Mouse (Mus musculus): ENCODE measurements around the gene Pde6d. TPM values are rescaled to one million over a fixed set of nuclear protein-coding genes. Genes with fewer than 3 reads are reported as not detected.
"Not testable (repeated sequence)": the region's sequence is repeated elsewhere in the genome, so short reads cannot be mapped to it uniquely, and the experiment has no call there.

Gene Pde6d
- polyA plus RNA-seq, 1 experiment from 2014 or later: 65.5 TPM

- WGBS: 75% methylated on average over 3 of the region's 3 CpGs
- H3K27ac ChIP-seq (ENCODE audit: low read depth, low read length): no peak overlapping the region
- ATAC-seq (ENCODE audit: low FRiP score, low TSS enrichment): no peak
Observed at GRCm38 (mm10) chr1:86555665-86556064, 26.8 kb downstream of the Pde6d start.

GRCm38 (mm10) chr1:86551877-86552276, 30.6 kb downstream of the Pde6d start:
- Histone ChIP-seq H3K36me3 (ENCODE audit: control insufficient read depth, insufficient read depth, low read length) (peaks cover 9% of the 10 kb centered on the region; the same call in 1 of the 2 replicates), H3K9me3 (ENCODE audit: control insufficient read depth, low read length) (no peaks in the 10 kb centered on the region), H3K27me3 (ENCODE audit: control insufficient read depth, insufficient read depth, low read length) (no peaks in the 10 kb centered on the region), H3K4me1 (ENCODE audit: control insufficient read depth, insufficient read depth, low read length) (no peaks in the 10 kb centered on the region), H3K4me2 (replicated peaks; ENCODE audit: low read depth, low read length) (no peak overlapping the region), H3K27ac (ENCODE audit: low read depth, low read length) (no peak overlapping the region), H3K4me3 (ENCODE audit: low read length) (no peak overlapping the region), H3K9ac (ENCODE audit: low read depth, low read length) (no peak overlapping the region)
- 67% methylated on average over 2 of the region's 2 CpGs for WGBS
- ATAC-seq (ENCODE audit: low FRiP score, low TSS enrichment): no peak

More at GRCm38 (mm10) chr1:86555665-86556064, 26.8 kb downstream of the Pde6d start:
- no peaks in the 10 kb centered on the region for H3K27me3 ChIP-seq (ENCODE audit: control insufficient read depth, insufficient read depth, low read length)
- no peaks in the 10 kb centered on the region for H3K9me3 ChIP-seq (ENCODE audit: control insufficient read depth, low read length)
- peaks cover 6% of the 10 kb centered on the region; the same call in 1 of the 2 replicates for H3K36me3 ChIP-seq (ENCODE audit: control insufficient read depth, insufficient read depth, low read length)
- H3K4me1 ChIP-seq (ENCODE audit: control insufficient read depth, insufficient read depth, low read length): no peaks in the 10 kb centered on the region
- H3K9ac ChIP-seq (ENCODE audit: low read depth, low read length): no peak overlapping the region
- H3K4me3 ChIP-seq (ENCODE audit: low read length): no peak overlapping the region
- no peak overlapping the region for H3K4me2 ChIP-seq (replicated peaks; ENCODE audit: low read depth, low read length)

GRCm38 (mm10) chr1:86551299-86551698, 31.1 kb downstream of the Pde6d start:
- no peak overlapping the region for H3K27ac ChIP-seq (ENCODE audit: low read depth, low read length)
- H3K36me3 ChIP-seq (ENCODE audit: control insufficient read depth, insufficient read depth, low read length): peaks cover 9% of the 10 kb centered on the region; the same call in 1 of the 2 replicates
- H3K4me3 ChIP-seq (ENCODE audit: low read length): no peak overlapping the region
- 82% methylated on average over 4 of the region's 4 CpGs for WGBS
- H3K9me3 ChIP-seq (ENCODE audit: control insufficient read depth, low read length): no peaks in the 10 kb centered on the region
- no peak for ATAC-seq (ENCODE audit: low FRiP score, low TSS enrichment)
- no peak overlapping the region for H3K9ac ChIP-seq (ENCODE audit: low read depth, low read length)
- no peak overlapping the region for H3K4me2 ChIP-seq (replicated peaks; ENCODE audit: low read depth, low read length)
- no peaks in the 10 kb centered on the region for H3K27me3 ChIP-seq (ENCODE audit: control insufficient read depth, insufficient read depth, low read length)
- no peaks in the 10 kb centered on the region for H3K4me1 ChIP-seq (ENCODE audit: control insufficient read depth, insufficient read depth, low read length)

- H3K27me3 ChIP-seq (ENCODE audit: control insufficient read depth, insufficient read depth, low read length): no peaks in the 10 kb centered on the region
- H3K9ac ChIP-seq (ENCODE audit: low read depth, low read length): no peak overlapping the region
- no peak overlapping the region for H3K4me3 ChIP-seq (ENCODE audit: low read length)
- H3K36me3 ChIP-seq (ENCODE audit: control insufficient read depth, insufficient read depth, low read length): peaks cover 49% of the 10 kb centered on the region
- no peak overlapping the region for H3K27ac ChIP-seq (ENCODE audit: low read depth, low read length)
- no peaks in the 10 kb centered on the region for H3K4me1 ChIP-seq (ENCODE audit: control insufficient read depth, insufficient read depth, low read length)
- H3K9me3 ChIP-seq (ENCODE audit: control insufficient read depth, low read length): no peaks in the 10 kb centered on the region
- no peak overlapping the region for H3K4me2 ChIP-seq (replicated peaks; ENCODE audit: low read depth, low read length)
- no peak for ATAC-seq (ENCODE audit: low FRiP score, low TSS enrichment)
- 67% methylated on average over 3 of the region's 3 CpGs for WGBS
Observed at GRCm38 (mm10) chr1:86546797-86547196, 35.6 kb downstream of the Pde6d start.

GRCm38 (mm10) chr1:86542584-86542983, 39.8 kb downstream of the Pde6d start:
- H3K4me3 ChIP-seq (ENCODE audit: low read length): no peak overlapping the region
- H3K9ac ChIP-seq (ENCODE audit: low read depth, low read length): no peak overlapping the region
- no peaks in the 10 kb centered on the region for H3K9me3 ChIP-seq (ENCODE audit: control insufficient read depth, low read length)
- no peak for ATAC-seq (ENCODE audit: low FRiP score, low TSS enrichment)
- no peak overlapping the region for H3K27ac ChIP-seq (ENCODE audit: low read depth, low read length)
- H3K27me3 ChIP-seq (ENCODE audit: control insufficient read depth, insufficient read depth, low read length): no peaks in the 10 kb centered on the region
- H3K4me1 ChIP-seq (ENCODE audit: control insufficient read depth, insufficient read depth, low read length): no peaks in the 10 kb centered on the region
- H3K36me3 ChIP-seq (ENCODE audit: control insufficient read depth, insufficient read depth, low read length): peaks cover 51% of the 10 kb centered on the region
- no peak overlapping the region for H3K4me2 ChIP-seq (replicated peaks; ENCODE audit: low read depth, low read length)
- WGBS: 89% methylated on average over 2 of the region's 2 CpGs

- 91% methylated on average over 12 of the region's 12 CpGs for WGBS
- not testable (repeated sequence) for H3K9ac ChIP-seq (ENCODE audit: low read depth, low read length); H3K27ac ChIP-seq (ENCODE audit: low read depth, low read length); H3K27me3 ChIP-seq (ENCODE audit: control insufficient read depth, insufficient read depth, low read length); ATAC-seq (ENCODE audit: low FRiP score, low TSS enrichment); H3K4me1 ChIP-seq (ENCODE audit: control insufficient read depth, insufficient read depth, low read length); H3K4me2 ChIP-seq (replicated peaks; ENCODE audit: low read depth, low read length); H3K4me3 ChIP-seq (ENCODE audit: low read length); H3K9me3 ChIP-seq (ENCODE audit: control insufficient read depth, low read length)
- peaks cover 28% of the 10 kb centered on the region for H3K36me3 ChIP-seq (ENCODE audit: control insufficient read depth, insufficient read depth, low read length)
Observed at GRCm38 (mm10) chr1:86539583-86539982, 42.8 kb downstream of the Pde6d start.

- Histone ChIP-seq H3K27ac (ENCODE audit: low read depth, low read length) (no peak overlapping the region), H3K9ac (ENCODE audit: low read depth, low read length) (no peak overlapping the region), H3K27me3 (ENCODE audit: control insufficient read depth, insufficient read depth, low read length) (no peaks in the 10 kb centered on the region), H3K4me3 (ENCODE audit: low read length) (no peak overlapping the region), H3K4me1 (ENCODE audit: control insufficient read depth, insufficient read depth, low read length) (no peaks in the 10 kb centered on the region), H3K36me3 (ENCODE audit: control insufficient read depth, insufficient read depth, low read length) (peaks cover 18% of the 10 kb centered on the region), H3K9me3 (ENCODE audit: control insufficient read depth, low read length) (no peaks in the 10 kb centered on the region), H3K4me2 (replicated peaks; ENCODE audit: low read depth, low read length) (no peak overlapping the region)
- no peak for ATAC-seq (ENCODE audit: low FRiP score, low TSS enrichment)
- 62% methylated on average over 3 of the region's 3 CpGs for WGBS
Observed at GRCm38 (mm10) chr1:86538383-86538782, 44.0 kb downstream of the Pde6d start.

GRCm38 (mm10) chr1:86533411-86534130, 48.9 kb downstream of the Pde6d start:
- 82% methylated on average over 6 of the region's 6 CpGs for WGBS
- peaks cover 5% of the 10 kb centered on the region for H3K4me1 ChIP-seq (ENCODE audit: control insufficient read depth, insufficient read depth, low read length)
- no peak for ATAC-seq (ENCODE audit: low FRiP score, low TSS enrichment)
- H3K36me3 ChIP-seq (ENCODE audit: control insufficient read depth, insufficient read depth, low read length): peaks cover 25% of the 10 kb centered on the region
- no peak overlapping the region for H3K27ac ChIP-seq (ENCODE audit: low read depth, low read length)
- no peak overlapping the region for H3K4me2 ChIP-seq (replicated peaks; ENCODE audit: low read depth, low read length)
- no peak overlapping the region for H3K9ac ChIP-seq (ENCODE audit: low read depth, low read length)
- no peak overlapping the region for H3K4me3 ChIP-seq (ENCODE audit: low read length)
- H3K9me3 ChIP-seq (ENCODE audit: control insufficient read depth, low read length): no peaks in the 10 kb centered on the region
- no peaks in the 10 kb centered on the region for H3K27me3 ChIP-seq (ENCODE audit: control insufficient read depth, insufficient read depth, low read length)

- 24% methylated on average over 11 of the region's 11 CpGs for WGBS
- peak; percentile 59 for ATAC-seq (ENCODE audit: low FRiP score, low TSS enrichment)
- Histone ChIP-seq H3K9ac (ENCODE audit: low read depth, low read length) (peak overlapping the region; percentile 18; the same call in 1 of the 2 replicates), H3K36me3 (ENCODE audit: control insufficient read depth, insufficient read depth, low read length) (peaks cover 28% of the 10 kb centered on the region), H3K4me2 (replicated peaks; ENCODE audit: low read depth, low read length) (0 out of 2 replicates have a peak overlapping the region, but pooled peaks have one; percentile 17), H3K4me1 (ENCODE audit: control insufficient read depth, insufficient read depth, low read length) (peaks cover 5% of the 10 kb centered on the region), H3K4me3 (ENCODE audit: low read length) (peak overlapping the region; percentile 13; the same call in 1 of the 2 replicates), H3K27me3 (ENCODE audit: control insufficient read depth, insufficient read depth, low read length) (no peaks in the 10 kb centered on the region), H3K9me3 (ENCODE audit: control insufficient read depth, low read length) (no peaks in the 10 kb centered on the region), H3K27ac (ENCODE audit: low read depth, low read length) (peak overlapping the region; percentile 65)
Observed at GRCm38 (mm10) chr1:86532362-86533051, 49.9 kb downstream of the Pde6d start.

Measured in kidney, embryonic 14.5 days (tissue).